Mouse (Mus musculus) CD4-positive helper T cell, adult 2 months (primary cell): ENCODE results near the gene AW549877.

Experiments used
- DNase-seq: peaks from one replicate; pipeline ENCODE4 v3.0.0-alpha.2; 2012; ENCODE audit warnings: low read depth, missing footprints, low spot score

Gene AW549877

DNA sequence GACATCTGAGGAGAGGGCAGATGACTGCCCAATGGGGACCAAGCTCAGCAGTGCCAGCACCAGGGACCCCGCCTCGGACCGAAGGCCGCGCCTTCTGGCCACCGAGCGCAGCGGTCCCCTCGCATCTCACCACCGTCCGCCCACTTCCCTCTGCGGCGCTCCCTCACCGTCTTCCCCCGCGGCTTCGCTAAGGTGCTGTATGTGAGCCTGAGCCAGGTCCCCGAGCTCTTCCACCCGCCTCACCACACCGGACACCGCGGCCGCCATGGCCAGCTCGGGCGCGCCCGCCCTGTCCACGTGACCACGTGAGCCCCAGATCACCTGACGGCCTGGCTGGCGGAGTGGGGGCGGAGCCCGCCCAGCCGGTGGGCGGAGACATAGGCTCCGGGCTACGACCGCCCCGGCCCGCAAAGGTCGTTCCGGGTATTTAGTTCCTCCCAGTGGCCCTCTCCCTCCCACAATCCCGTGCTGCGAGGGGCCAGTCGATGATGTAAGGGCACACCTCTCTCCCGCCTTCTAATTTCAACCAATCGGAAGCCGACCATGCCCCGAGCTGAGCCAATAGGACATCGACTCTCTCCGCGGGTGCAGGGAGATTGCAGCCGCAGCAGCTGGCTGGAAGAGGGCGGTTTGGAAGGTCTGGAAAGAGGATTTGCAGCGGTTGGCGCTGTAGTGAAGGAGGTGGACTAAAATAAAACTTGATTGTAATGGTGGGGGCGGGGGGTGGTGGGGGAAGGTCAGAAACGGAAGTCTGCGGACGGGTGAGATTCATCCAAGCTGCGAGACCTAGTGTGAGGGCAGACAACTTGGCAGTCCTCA is at the start of gene AW549877:
Gene AW549877 (minus strand): TSS at position 297 of the 819 bp plus-strand sequence.
- peak; percentile 99 for DNase-seq

GRCm38 (mm10) chr15:4043032-4043471 is 47.5 kb upstream of the AW549877 start:
- peak; percentile 87 for DNase-seq

GRCm38 (mm10) chr15:4042423-4042822 is 46.9 kb upstream of the AW549877 start:
- peak; percentile 26 for DNase-seq

GRCm38 (mm10) chr15:4033168-4034004 is 37.8 kb upstream of the AW549877 start:
- peak; percentile 40 for DNase-seq

GRCm38 (mm10) chr15:4028960-4029359 is 33.4 kb upstream of the AW549877 start:
- no peak for DNase-seq

DNA sequence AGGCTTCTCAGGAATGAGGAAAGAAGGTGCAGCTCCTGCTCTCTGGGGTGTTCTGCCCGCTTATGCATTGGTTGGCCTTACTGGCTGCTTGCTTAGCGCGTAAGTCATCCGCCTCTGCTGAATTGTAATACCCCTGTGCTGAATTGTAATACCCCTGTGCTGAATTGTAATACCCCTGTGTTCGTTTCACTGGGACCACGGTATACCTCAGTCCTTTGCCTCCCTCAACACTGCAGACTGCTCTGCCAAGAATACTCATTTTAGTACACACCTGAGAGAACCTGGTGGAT is 32.8 kb upstream of the AW549877 start:
- DNase-seq = no peak

DNA sequence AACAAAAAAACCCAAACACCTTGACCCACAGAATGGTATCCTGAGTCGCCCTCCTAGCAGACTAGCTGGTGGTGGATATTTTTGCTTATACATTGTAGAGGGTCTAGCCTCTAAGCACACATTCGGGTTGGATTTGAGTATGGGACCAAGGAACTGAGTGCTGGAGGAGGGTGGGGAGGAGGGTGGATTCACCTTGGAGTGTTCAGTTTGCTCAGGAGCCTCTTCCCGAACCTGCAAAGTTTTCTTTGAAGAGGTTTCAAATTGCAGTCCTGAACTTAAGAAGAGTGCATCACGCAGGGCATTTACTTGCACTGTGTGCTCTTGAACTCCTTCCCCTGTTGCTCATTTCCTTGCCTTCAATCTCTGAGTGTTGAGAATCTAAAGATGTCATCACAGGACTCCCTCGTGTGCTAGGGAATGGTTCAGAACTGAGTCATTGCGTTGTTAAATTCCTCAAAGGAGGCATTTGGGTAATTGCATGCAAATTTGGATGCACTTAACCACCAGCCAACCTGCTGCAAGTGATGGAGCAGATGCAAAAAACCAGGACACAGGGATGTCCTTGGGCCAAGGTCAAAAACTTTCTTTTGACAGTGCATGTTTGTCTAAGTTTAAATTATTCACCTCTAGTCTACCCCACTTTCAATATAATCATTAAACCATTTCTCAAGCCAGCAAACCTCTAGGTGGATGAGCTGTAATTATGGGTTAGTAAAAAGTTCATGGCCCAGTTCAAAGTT is 32.3 kb upstream of the AW549877 start:
- DNase-seq = no peak

- peak; percentile 82 for DNase-seq
Measured at GRCm38 (mm10) chr15:4026831-4027584, 31.5 kb upstream of the AW549877 start.

- peak; percentile 91 for DNase-seq
Measured at GRCm38 (mm10) chr15:4026231-4026773, 30.8 kb upstream of the AW549877 start, which contains the start of gene Oxct1. TSS of gene Oxct1 (plus strand) at chr15:4026383.

DNA sequence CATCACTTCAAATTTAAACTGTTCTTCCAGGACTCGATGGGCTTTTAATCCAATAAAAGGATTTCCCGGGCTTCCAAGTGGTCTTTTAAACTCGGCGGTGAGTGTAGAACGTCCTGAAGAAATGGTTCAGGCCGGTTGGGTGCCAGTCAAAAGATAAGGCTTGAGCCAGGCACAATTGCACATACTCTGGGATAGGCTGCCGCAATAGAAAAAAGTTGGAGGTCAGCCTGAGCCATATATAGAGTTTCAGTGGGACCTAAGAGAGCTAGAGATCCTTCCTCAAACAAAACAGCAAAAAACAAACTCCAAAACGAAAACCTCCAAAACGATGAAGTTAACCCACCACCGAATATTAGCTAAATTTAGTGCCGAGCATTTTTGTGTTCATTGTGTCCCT is 30.0 kb upstream of the AW549877 start:
- no peak for DNase-seq

- DNase-seq = no peak
Measured at GRCm38 (mm10) chr15:4024726-4025507, 29.4 kb upstream of the AW549877 start.

DNA sequence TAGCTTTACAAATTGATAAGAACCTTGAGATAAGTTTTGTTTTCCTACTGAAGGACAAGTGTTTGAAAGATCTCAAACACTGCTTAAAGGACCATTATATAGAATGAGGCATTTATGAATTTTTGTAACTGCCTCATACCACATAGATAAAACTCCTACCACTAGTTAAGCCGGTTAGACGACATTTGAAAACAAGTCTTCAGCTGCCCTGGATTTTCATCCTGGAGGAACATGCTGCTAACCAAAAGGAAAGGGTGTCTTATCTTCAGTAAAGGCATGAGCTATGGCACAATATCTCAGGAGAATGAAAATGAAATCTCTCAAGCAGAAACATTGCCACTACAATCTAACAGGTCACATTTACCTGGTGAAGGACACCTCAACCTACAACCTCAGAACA is 28.2 kb upstream of the AW549877 start:
- no peak for DNase-seq

- DNase-seq = no peak
Measured at GRCm38 (mm10) chr15:4020711-4021110, 25.2 kb upstream of the AW549877 start.

- no peak for DNase-seq
Measured at GRCm38 (mm10) chr15:4013873-4014272, 18.3 kb upstream of the AW549877 start.

- no peak for DNase-seq
Measured at GRCm38 (mm10) chr15:4000536-4000935, 5.0 kb upstream of the AW549877 start.

- DNase-seq = no peak
Measured at GRCm38 (mm10) chr15:3999144-3999543, 3.6 kb upstream of the AW549877 start.

DNA sequence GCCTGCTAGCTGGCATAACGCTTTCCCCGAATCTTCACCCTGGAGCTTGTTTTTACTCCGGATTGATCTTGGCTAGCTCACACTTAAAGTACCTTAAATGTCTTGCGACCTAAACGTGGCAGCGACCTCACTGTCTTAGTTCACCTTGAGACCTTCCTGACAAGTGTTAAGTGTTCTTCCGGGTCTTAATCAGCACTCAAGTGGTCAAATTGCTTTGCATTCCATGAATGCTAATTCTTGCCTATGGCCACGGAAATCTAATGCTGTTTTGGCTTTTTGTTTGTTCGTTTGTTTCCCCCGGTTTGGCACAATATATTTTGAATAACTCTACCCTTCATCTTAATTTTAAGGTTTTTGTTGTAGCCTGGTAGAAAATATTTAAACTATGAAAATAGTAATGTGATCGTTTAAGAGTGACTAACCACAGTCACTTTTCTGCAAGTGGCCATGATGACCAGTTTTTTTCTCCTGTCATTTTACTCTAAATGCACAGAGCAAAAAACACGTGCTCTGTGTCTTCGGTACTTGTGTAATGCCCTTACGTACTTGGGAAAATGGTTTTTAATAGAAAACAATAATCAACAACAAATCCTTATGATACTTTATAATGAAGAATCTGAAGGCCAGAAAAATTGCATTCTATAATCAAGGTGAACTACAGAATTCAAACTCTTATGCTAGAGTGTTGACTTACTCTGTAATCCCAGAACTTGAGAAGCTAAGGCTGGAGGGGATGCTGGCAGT is 895 bp upstream of the AW549877 start:
- no peak for DNase-seq

GRCm38 (mm10) chr15:3994852-3995447 is 594 bp downstream of the AW549877 start:
- peak; percentile 68 for DNase-seq

DNA sequence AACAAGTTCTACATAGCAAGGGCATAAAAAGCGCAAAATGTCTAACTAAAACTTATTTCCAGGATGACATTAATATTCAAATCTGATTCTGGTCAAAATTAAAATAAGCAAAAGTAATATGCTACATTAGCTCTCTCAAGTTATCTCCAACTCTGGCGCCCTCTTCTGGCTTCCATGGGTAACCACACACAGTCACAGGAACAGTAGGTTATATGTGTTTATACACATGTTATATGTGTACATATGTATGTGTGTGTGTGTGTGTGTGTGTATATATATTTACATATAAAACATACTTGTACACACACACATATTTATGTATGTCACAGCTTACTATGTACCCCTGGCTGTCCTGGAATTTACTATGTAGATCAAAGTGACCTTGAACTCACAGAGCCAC is 7.6 kb downstream of the AW549877 start:
- peak; percentile 47 for DNase-seq
